Mouse (Mus musculus): ENCODE measurements around the gene Olfr1214. TPM values are rescaled to one million over a fixed set of nuclear protein-coding genes. Genes with fewer than 3 reads are reported as not detected.

Olfr1214 gene
- not detected in 2 replicates for polyA plus RNA-seq (2012; rRNA removed)

DNA sequence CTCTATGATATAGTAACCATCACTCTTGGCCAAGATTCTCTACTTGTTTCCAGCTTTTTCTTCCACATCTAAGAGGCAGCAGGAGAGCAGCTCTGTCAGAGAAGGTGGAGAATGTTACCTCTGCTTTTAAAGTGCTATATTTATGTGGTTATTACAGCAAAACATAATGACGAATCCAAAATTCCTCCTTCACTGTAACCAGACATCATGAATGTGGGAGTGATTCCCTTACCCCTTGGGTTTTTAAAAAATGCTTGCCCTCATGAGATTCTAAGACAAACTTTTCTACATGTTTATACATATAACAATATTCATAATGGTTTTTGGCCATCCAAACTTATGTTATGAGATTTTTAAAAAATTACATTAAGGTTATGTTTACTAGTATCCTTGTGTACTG lies at the start of gene Olfr1214:
Gene Olfr1214, minus strand, starts transcription at position 101 of the 400 bp plus-strand sequence.

GRCm38 (mm10) chr2:89031965-89032364 lies 39.5 kb upstream of the Olfr1214 start, which contains the start of gene Olfr1217:
Gene Olfr1217 (minus strand): TSS chr2:89032065.

GRCm38 (mm10) chr2:89018240-89018639 lies 25.8 kb upstream of the Olfr1214 start, which contains the start of gene Olfr1216:
Gene Olfr1216 (minus strand): TSS chr2:89018340.

DNA sequence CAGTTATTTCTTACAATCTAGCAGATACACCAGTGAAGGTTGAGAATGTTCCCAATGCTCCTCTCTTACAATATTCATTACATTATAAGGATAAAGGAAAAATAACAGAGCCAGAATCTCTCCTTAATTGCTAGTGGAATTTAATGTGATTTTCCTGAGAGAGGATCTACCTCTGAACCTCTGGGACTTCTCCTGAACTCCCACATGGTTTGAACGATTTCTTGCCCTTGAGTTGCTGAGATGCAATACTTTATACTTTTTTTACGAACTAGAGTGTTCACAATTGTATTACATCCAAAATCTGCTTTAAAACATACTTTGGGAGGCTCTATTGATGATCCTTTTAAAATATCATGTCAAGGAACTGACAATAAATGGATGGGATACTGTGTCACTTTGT lies 14.4 kb upstream of the Olfr1214 start, which contains the start of gene Olfr1215:
Gene Olfr1215, minus strand, starts transcription at position 101 of the 400 bp plus-strand sequence.

DNA sequence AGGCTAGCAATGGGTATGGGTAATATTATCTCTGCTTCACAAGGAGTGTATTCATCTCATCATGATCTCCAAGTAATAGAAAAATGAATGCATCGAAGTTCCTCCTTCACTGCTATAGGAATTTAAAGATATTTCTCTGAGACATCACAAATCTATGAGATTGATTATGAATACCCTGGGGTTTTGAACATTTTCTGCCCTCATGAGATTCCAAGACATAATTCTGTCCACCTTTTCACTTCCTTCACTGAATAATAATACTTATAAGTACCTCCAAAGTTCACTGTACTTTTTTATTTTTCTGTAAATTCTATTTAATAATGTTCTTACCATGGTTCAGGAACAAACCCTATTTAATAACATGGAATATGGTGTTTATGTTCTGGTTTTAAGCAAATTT lies 12.3 kb downstream of the Olfr1214 start, which contains the start of gene Gm13762:
Gene Gm13762, minus strand, starts transcription at position 101 of the 400 bp plus-strand sequence.

DNA sequence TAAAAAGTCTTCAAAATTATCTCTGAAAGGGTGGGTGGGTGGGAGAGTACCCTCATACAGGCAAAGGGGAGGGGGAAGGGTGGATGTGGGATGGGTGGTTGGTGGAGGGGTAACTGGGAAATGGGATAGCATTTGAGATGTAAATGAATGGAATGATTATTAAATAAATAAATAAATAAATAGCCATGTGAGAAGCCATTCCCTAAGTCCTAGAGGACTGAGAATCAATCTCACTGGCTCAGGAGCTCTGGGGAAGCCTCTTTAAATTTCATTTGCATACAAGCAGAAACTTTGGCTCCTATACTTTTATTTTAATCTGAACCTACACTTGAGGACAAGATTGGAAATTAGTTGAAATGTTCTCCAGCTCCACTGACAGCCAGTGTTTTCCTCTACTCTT lies 38.8 kb downstream of the Olfr1214 start, which contains the start of gene Olfr1212:
Gene Olfr1212, plus strand, starts transcription at position 301 of the 400 bp plus-strand sequence.

GRCm38 (mm10) chr2:88938011-88938410 lies 54.4 kb downstream of the Olfr1214 start, which contains the start of gene Olfr1211:
Gene Olfr1211 (minus strand): TSS chr2:88938111.

Other genes starting within 250 kb of the Olfr1214 start
- not detected in 2 replicates for gene Olfr1198, start 241.3 kb downstream of the Olfr1214 start, polyA plus RNA-seq (2012; rRNA removed)
- not detected in 2 replicates for gene Olfr1199, start 232.2 kb downstream of the Olfr1214 start, polyA plus RNA-seq (2012; rRNA removed)
- not detected in 2 replicates for gene Olfr1200, start 222.2 kb downstream of the Olfr1214 start, polyA plus RNA-seq (2012; rRNA removed)
- not detected in 2 replicates for gene Olfr1201, start 199.6 kb downstream of the Olfr1214 start, polyA plus RNA-seq (2012; rRNA removed)
- not detected in 2 replicates for gene Olfr1202, start 178.2 kb downstream of the Olfr1214 start, polyA plus RNA-seq (2012; rRNA removed)
- not detected in 2 replicates for gene Olfr1205, start 162.9 kb downstream of the Olfr1214 start, polyA plus RNA-seq (2012; rRNA removed)
- not detected in 2 replicates for gene Olfr1204, start 143.4 kb downstream of the Olfr1214 start, polyA plus RNA-seq (2012; rRNA removed)
- gene Olfr1206, start 129.4 kb downstream of the Olfr1214 start, polyA plus RNA-seq (2012; rRNA removed), result not detected in 2 replicates
- not detected in 2 replicates for gene Olfr1208, start 90.3 kb downstream of the Olfr1214 start, polyA plus RNA-seq (2012; rRNA removed)
- not detected in 2 replicates for gene Olfr1209, start 77.5 kb downstream of the Olfr1214 start, polyA plus RNA-seq (2012; rRNA removed)
- gene Olfr1211, start 54.5 kb downstream of the Olfr1214 start, polyA plus RNA-seq (2012; rRNA removed), result not detected in 2 replicates
- gene Olfr1212, start 38.7 kb downstream of the Olfr1214 start, polyA plus RNA-seq (2012; rRNA removed), result not detected in 2 replicates
- gene Gm13762, start 12.4 kb downstream of the Olfr1214 start, polyA plus RNA-seq (2012; rRNA removed), result not detected in 2 replicates
- not detected in 2 replicates for gene Olfr1215, start 14.3 kb upstream of the Olfr1214 start, polyA plus RNA-seq (2012; rRNA removed)
- not detected in 2 replicates for gene Olfr1216, start 25.7 kb upstream of the Olfr1214 start, polyA plus RNA-seq (2012; rRNA removed)
- not detected in 2 replicates for gene Olfr1217, start 39.4 kb upstream of the Olfr1214 start, polyA plus RNA-seq (2012; rRNA removed)
- not detected in 2 replicates for gene Olfr1218, start 68.5 kb upstream of the Olfr1214 start, polyA plus RNA-seq (2012; rRNA removed)
- not detected in 2 replicates for gene Olfr1219, start 90.9 kb upstream of the Olfr1214 start, polyA plus RNA-seq (2012; rRNA removed)
- not detected in 2 replicates for gene Olfr1220, start 114.2 kb upstream of the Olfr1214 start, polyA plus RNA-seq (2012; rRNA removed)
- not detected in 2 replicates for gene Olfr1221, start 124.6 kb upstream of the Olfr1214 start, polyA plus RNA-seq (2012; rRNA removed)
- gene Olfr1222, start 140.4 kb upstream of the Olfr1214 start, polyA plus RNA-seq (2012; rRNA removed), result not detected in 2 replicates
- gene Olfr1223, start 158.9 kb upstream of the Olfr1214 start, polyA plus RNA-seq (2012; rRNA removed), result not detected in 2 replicates
- not detected in 2 replicates for gene Olfr1224-ps1, start 171.4 kb upstream of the Olfr1214 start, polyA plus RNA-seq (2012; rRNA removed)
- gene Olfr1225, start 182.0 kb upstream of the Olfr1214 start, polyA plus RNA-seq (2012; rRNA removed), result not detected in 2 replicates
- gene Olfr1226, start 207.4 kb upstream of the Olfr1214 start, polyA plus RNA-seq (2012; rRNA removed), result not detected in 2 replicates